Mouse (Mus musculus): ENCODE data around the gene Chkb. TPM values are rescaled to one million over a fixed set of nuclear protein-coding genes. Genes with fewer than 3 reads are reported as not detected.
A peak's percentile ranks its signal among the peaks of the same experiment; 100 is the strongest.

Chkb gene
- polyA plus RNA-seq (2016; fragmentation: Nextera tagmentation; extraction: Ambion mirVana), result 59.6 and 67.0 TPM in 2 replicates

GRCm38 (mm10) chr15:89429352-89430221, at the start of gene Chkb, which contains the start of the genes C730034F03Rik and Gm44502:
Chkb (minus strand) TSS chr15:89429908.
C730034F03Rik (plus strand) TSS chr15:89429589.
Gm44502 (minus strand) TSS chr15:89429696.
- no peaks in the 10 kb centered on the region for H3K27me3 ChIP-seq (replicated peaks)
- ATAC-seq (ENCODE audit: insufficient number of reproducible peaks, low FRiP score), result peak; percentile 93
- H3K4me2 ChIP-seq, result peak within 1 kb of the TSS; percentile 91
- H3K4me3 ChIP-seq, result peak within 1 kb of the TSS; percentile 74
- peaks cover 26% of the 10 kb centered on the region for H3K36me3 ChIP-seq
- WGBS, result under 1% methylated on average over 70 of the region's 70 CpGs
- H3K9ac ChIP-seq, result peak within 1 kb of the TSS; percentile 83
- peak within 1 kb of the TSS; percentile 97 for H3K27ac ChIP-seq (ENCODE audit: poor library complexity, severe bottlenecking)
- H3K4me1 ChIP-seq (replicated peaks), result peaks cover 37% of the 10 kb centered on the region
- no peaks in the 10 kb centered on the region for H3K9me3 ChIP-seq (replicated peaks)

DNA sequence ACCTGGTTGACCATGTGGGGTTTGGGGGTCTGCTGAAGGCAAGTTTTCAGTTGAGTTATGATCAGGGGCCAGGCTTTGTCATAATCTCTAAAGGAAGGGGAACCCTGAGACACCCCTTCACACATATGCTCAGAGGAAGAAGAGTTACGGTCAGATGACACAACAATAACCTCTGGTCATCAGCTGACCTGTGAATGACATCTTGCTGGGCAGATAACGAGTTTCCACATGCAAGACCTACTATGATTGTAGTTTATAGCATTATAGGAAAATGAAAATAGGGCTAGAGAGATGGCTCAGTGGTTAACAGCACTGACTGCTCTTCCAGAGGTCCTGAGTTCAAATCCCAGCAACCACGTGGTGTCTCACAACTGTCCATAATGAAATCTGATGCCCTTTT, 48.9 kb upstream of the Chkb start:
- Histone ChIP-seq H3K27me3 (replicated peaks) (no peaks in the 10 kb centered on the region), H3K4me3 (no peak overlapping the region), H3K9me3 (replicated peaks) (peaks cover 3% of the 10 kb centered on the region; the same call in 1 of the 2 replicates), H3K36me3 (no peaks in the 10 kb centered on the region), H3K9ac (no peak overlapping the region), H3K4me2 (no peak overlapping the region), H3K4me1 (replicated peaks) (peaks cover 26% of the 10 kb centered on the region), H3K27ac (ENCODE audit: poor library complexity, severe bottlenecking) (no peak overlapping the region)
- no peak for ATAC-seq (ENCODE audit: insufficient number of reproducible peaks, low FRiP score)
- WGBS, result 81% methylated on average over 3 of the region's 3 CpGs

DNA sequence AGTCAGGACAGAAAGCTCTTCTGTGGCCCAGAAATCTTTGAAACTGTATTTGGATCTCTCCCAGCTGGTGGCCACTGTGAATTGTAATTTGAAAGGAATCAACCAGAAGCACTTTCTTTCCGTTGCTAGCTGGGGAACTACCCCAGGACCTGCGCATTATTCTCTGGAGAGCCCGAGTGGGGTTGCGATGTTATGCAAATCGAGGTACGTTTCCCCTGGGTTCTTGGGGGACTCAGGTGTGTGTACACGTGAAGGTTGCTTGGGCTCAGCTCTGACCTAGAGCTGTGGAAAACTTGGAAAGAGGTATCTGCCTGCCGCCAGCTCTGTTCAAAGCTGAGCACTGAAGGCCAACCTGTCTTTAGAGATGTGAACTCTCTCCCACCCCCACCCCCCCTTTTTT, 48.1 kb upstream of the Chkb start:
- H3K9ac ChIP-seq, result no peak overlapping the region
- peaks cover 3% of the 10 kb centered on the region; the same call in 1 of the 2 replicates for H3K9me3 ChIP-seq (replicated peaks)
- H3K27ac ChIP-seq (ENCODE audit: poor library complexity, severe bottlenecking), result no peak overlapping the region
- H3K36me3 ChIP-seq, result no peaks in the 10 kb centered on the region
- 55% methylated on average over 8 of the region's 8 CpGs for WGBS
- no peak overlapping the region for H3K4me2 ChIP-seq
- no peaks in the 10 kb centered on the region for H3K27me3 ChIP-seq (replicated peaks)
- ATAC-seq (ENCODE audit: insufficient number of reproducible peaks, low FRiP score), result no peak
- peaks cover 26% of the 10 kb centered on the region for H3K4me1 ChIP-seq (replicated peaks)
- H3K4me3 ChIP-seq, result no peak overlapping the region

- H3K36me3 ChIP-seq, result no peaks in the 10 kb centered on the region
- peaks cover 26% of the 10 kb centered on the region for H3K4me1 ChIP-seq (replicated peaks)
- WGBS, result 24% methylated on average over 9 of the region's 9 CpGs
- no peak for ATAC-seq (ENCODE audit: insufficient number of reproducible peaks, low FRiP score)
- H3K4me3 ChIP-seq, result peak within 1 kb of the TSS; percentile 72
- peaks cover under 1% of the 10 kb centered on the region; the same call in 1 of the 2 replicates for H3K9me3 ChIP-seq (replicated peaks)
- H3K9ac ChIP-seq, result peak within 1 kb of the TSS; percentile 76
- H3K27ac ChIP-seq (ENCODE audit: poor library complexity, severe bottlenecking), result peak within 1 kb of the TSS; percentile 73
- no peaks in the 10 kb centered on the region for H3K27me3 ChIP-seq (replicated peaks)
- H3K4me2 ChIP-seq, result peak within 1 kb of the TSS; percentile 92
Observed at GRCm38 (mm10) chr15:89477091-89477491, 47.4 kb upstream of the Chkb start, which contains the start of gene Arsa. Arsa (minus strand) TSS chr15:89477425.

- H3K4me3 ChIP-seq, result peak overlapping the region; percentile 72
- H3K27ac ChIP-seq (ENCODE audit: poor library complexity, severe bottlenecking), result peak overlapping the region; percentile 73
- no peaks in the 10 kb centered on the region for H3K36me3 ChIP-seq
- no peaks in the 10 kb centered on the region for H3K9me3 ChIP-seq (replicated peaks)
- ATAC-seq (ENCODE audit: insufficient number of reproducible peaks, low FRiP score), result no peak
- H3K4me1 ChIP-seq (replicated peaks), result peaks cover 26% of the 10 kb centered on the region
- peak overlapping the region; percentile 76 for H3K9ac ChIP-seq
- no peaks in the 10 kb centered on the region for H3K27me3 ChIP-seq (replicated peaks)
- H3K4me2 ChIP-seq, result peak overlapping the region; percentile 92
- 6% methylated on average over 5 of the region's 5 CpGs for WGBS
Observed at GRCm38 (mm10) chr15:89476475-89476815, 46.7 kb upstream of the Chkb start.

DNA sequence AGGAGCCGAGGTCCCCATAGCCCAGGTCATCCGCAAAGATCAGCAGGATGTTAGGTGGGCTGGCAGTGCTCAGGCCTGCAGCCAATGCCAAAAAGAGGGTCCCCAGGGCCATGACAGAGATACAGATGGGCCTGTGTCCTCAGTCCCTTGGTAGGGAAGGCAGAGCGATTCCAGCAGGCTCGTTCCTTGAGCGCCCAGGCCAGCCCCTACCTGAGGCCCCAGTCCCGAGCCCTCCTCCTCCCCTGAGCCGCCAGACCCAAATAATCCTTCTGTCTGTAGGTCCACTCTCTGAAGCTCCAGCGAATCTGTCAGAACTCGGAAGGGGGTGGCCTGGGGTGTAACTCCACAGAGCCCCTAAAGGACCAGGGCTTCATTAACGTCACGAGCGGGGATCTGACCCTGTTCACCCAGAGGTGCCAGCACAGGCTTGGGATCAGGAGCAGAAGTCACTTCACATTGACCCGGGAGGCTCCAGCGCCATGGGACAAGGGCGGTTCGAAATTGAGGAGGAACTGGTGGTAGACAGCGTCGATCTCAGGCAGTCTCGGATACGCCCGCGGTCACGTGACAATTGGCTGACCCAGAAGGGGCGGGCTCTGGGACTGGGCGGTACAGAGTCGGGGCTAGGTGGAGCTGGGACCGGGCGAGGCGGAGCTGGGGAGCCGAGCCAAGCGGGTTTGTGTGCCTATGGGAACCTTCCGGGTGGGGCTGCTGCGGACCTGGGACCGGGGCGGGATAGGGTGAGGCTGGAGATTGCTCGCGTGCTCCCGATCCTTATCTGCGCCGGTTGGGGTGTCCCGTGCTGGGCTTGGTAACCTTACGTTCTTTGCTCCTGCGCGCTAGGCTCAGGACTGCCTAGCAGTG, 46.1 kb upstream of the Chkb start:
- H3K36me3 ChIP-seq, result no peaks in the 10 kb centered on the region
- peak; percentile 95 for ATAC-seq (ENCODE audit: insufficient number of reproducible peaks, low FRiP score)
- no peaks in the 10 kb centered on the region for H3K9me3 ChIP-seq (replicated peaks)
- peak overlapping the region; percentile 76 for H3K9ac ChIP-seq
- 7% methylated on average over 44 of the region's 44 CpGs for WGBS
- H3K4me1 ChIP-seq (replicated peaks), result peaks cover 26% of the 10 kb centered on the region
- peak overlapping the region; percentile 72 for H3K4me3 ChIP-seq
- H3K4me2 ChIP-seq, result peak overlapping the region; percentile 92
- no peaks in the 10 kb centered on the region for H3K27me3 ChIP-seq (replicated peaks)
- peak overlapping the region; percentile 73 for H3K27ac ChIP-seq (ENCODE audit: poor library complexity, severe bottlenecking)

DNA sequence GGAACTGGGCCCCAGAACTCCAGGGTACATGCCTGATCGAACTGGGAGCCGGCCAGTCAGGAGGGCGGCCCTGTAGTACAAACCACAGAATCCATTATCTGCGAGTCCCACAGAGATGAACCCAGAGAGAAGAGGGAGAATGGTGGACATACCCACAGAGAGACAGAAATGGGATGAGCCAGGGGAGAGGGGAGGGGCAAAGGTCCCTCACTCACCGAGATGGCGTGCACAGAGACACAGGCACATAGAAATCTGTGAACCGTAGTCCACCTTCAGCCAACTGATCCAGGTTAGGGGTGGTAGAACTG, 45.5 kb upstream of the Chkb start:
- peak overlapping the region; percentile 92 for H3K4me2 ChIP-seq
- H3K27ac ChIP-seq (ENCODE audit: poor library complexity, severe bottlenecking), result no peak overlapping the region
- ATAC-seq (ENCODE audit: insufficient number of reproducible peaks, low FRiP score), result no peak
- H3K9me3 ChIP-seq (replicated peaks), result no peaks in the 10 kb centered on the region
- H3K4me3 ChIP-seq, result peak overlapping the region; percentile 72
- H3K9ac ChIP-seq, result peak overlapping the region; percentile 71
- peaks cover 21% of the 10 kb centered on the region for H3K4me1 ChIP-seq (replicated peaks)
- no peaks in the 10 kb centered on the region for H3K36me3 ChIP-seq
- WGBS, result 81% methylated on average over 7 of the region's 7 CpGs
- H3K27me3 ChIP-seq (replicated peaks), result no peaks in the 10 kb centered on the region

DNA sequence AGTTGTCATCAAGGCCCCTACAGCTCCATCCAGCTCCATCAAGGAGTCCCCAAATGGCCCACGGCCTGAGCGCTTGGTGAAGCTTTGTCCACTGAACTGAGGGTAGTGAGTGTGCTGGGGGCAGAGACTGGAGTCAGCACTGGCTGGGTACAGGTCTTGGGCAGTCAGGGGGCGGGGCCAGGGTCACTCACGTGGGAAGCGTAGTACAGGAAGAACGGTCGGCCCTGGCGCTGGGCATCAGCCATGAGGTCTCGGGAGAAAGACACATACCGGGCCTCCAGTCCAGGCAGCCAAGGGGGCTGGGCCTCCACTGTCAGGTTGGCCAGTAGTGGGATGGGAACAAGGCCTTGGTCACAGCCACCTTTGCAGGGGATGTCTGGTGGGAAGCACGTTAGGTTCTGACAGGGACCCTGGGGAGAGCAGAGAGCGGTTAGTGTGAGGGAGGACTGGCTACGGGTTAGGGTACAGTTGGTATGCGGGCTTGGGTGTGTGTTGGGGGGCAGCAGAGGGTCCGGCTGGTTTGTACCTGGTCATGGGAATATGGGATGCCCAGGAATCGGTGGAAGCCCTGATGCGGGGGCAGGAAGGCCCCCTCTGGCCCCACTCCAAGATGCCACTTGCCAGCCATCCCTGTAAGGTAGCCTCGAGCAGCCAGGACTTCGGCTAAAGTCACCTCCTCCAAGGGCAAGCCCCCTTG, 45.0 kb upstream of the Chkb start:
- H3K27ac ChIP-seq (ENCODE audit: poor library complexity, severe bottlenecking), result no peak overlapping the region
- no peak overlapping the region; the same call in 1 of the 2 replicates for H3K4me3 ChIP-seq
- WGBS, result 88% methylated on average over 19 of the region's 19 CpGs
- no peaks in the 10 kb centered on the region for H3K36me3 ChIP-seq
- H3K9ac ChIP-seq, result no peak overlapping the region
- peaks cover 20% of the 10 kb centered on the region for H3K4me1 ChIP-seq (replicated peaks)
- H3K27me3 ChIP-seq (replicated peaks), result no peaks in the 10 kb centered on the region
- no peak for ATAC-seq (ENCODE audit: insufficient number of reproducible peaks, low FRiP score)
- H3K4me2 ChIP-seq, result peak overlapping the region; percentile 92; the same call in 1 of the 2 replicates
- H3K9me3 ChIP-seq (replicated peaks), result no peaks in the 10 kb centered on the region

DNA sequence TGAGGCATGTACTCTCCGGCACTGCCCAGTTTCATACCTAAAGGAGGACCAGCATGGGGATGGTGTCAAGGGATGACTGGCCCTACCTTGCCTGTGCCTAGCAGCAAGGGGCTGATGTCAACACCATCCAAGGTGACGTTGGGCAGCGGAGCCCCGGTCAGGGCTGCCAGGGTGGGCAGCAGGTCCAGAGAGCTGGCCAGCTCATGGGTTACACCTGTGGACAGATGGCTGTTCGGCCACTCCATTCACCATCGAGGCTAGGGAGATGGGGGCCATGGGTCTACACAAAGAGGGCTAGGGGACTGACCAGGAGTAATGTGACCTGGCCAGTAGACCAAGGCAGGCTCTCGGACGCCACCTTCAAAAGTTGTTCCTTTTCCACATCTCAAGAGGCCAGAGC, 44.2 kb upstream of the Chkb start:
- Histone ChIP-seq H3K36me3 (no peaks in the 10 kb centered on the region), H3K9me3 (replicated peaks) (no peaks in the 10 kb centered on the region), H3K27ac (ENCODE audit: poor library complexity, severe bottlenecking) (no peak overlapping the region), H3K4me3 (no peak overlapping the region), H3K4me1 (replicated peaks) (peaks cover 20% of the 10 kb centered on the region), H3K27me3 (replicated peaks) (no peaks in the 10 kb centered on the region), H3K4me2 (no peak overlapping the region), H3K9ac (no peak overlapping the region)
- 91% methylated on average over 8 of the region's 8 CpGs for WGBS
- ATAC-seq (ENCODE audit: insufficient number of reproducible peaks, low FRiP score), result no peak

- H3K36me3 ChIP-seq, result no peaks in the 10 kb centered on the region
- no peak overlapping the region for H3K27ac ChIP-seq (ENCODE audit: poor library complexity, severe bottlenecking)
- no peak for ATAC-seq (ENCODE audit: insufficient number of reproducible peaks, low FRiP score)
- no peak overlapping the region for H3K4me2 ChIP-seq
- H3K9ac ChIP-seq, result no peak overlapping the region
- peaks cover 20% of the 10 kb centered on the region for H3K4me1 ChIP-seq (replicated peaks)
- no peaks in the 10 kb centered on the region for H3K27me3 ChIP-seq (replicated peaks)
- WGBS, result 69% methylated on average over 9 of the region's 9 CpGs
- no peak overlapping the region for H3K4me3 ChIP-seq
- H3K9me3 ChIP-seq (replicated peaks), result no peaks in the 10 kb centered on the region
Observed at GRCm38 (mm10) chr15:89473370-89473769, 43.7 kb upstream of the Chkb start.
